Mouse (Mus musculus): ENCODE measurements at regions not wholly inside any gene's neighbourhood (a gene's known extent, or its start where the extent isn't known, plus 50 kb on each side); places are given as distances from the start of the nearest gene placed in this dataset.

DNA sequence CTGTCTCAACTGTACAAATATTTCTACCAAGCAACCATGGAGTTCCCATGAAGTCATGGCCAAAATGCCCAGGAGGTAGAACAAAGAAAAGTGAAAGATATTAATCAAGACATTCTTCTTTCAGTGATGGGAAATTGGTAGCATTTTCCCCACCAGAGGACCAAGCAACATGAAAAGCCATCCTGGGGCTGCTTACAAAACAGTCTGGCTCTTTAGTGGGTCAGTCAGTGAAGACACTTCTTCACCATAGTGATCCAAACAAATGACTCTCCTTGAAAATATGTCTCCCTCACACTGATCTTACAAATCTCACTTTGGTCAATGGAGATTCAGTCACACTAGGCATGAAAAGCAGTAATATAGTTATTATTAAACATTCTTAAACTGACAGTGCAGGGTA lies 299.8 kb upstream of the Gm9747 start:
- DNase-seq: no peak

DNA sequence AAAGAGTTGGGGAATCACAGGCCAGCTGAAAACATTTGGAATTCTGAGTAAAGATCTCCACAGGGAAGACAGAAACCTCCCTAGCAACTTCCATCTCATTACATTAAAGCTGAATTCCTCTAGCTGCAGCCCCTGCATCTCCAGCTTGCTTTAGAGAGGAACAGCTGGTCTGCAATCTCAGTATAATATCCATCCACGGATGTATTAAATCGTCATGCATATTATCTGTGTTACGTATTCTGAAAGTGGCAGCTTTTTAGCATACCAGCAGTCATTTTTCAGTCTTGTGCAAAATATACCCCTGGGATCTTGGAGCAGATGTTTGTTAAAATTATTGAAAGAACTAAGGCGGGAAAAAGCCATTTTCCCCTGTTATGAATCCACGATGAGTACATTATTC lies 287.7 kb upstream of the Gm9747 start:
- no peak for DNase-seq

DNA sequence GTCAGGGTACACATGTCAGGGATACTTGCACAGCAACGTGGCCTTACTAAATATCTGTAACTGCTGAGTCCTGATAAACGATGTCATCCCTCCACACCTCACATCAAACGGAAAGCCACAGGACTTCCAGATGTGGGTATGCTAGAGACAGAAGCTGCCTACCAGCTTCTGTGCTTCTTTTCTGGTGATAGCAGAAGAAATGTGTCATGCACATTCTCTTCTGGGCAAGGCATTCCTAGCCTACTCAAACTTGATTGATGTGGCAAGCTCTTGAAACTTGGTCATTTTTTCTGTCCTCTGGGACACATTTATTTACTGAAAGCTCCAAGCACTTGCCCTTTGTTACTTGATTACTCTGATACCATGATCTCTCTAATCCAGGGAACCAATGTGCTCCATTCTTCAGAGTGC lies 282.8 kb upstream of the Gm9747 start:
- DNase-seq: no peak

DNA sequence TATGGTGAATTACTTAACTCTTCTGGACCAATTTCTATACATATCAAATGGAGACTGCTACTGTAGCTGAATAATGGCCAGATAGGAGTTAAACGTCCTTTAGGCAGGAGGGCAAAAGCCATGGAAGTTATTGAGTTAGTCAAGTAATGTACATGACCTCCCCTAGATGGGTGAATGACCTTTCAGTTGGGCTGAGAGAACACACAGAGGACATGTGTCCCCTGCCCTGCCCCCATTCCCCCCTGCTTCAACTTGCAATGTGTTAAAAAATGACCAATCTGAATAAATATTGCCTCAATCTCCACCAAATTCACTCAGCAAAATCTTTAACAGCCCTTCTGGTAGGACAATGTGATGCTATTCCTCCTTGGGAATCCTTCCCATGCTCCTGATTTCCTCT lies 282.1 kb upstream of the Gm9747 start:
- DNase-seq: no peak

DNA sequence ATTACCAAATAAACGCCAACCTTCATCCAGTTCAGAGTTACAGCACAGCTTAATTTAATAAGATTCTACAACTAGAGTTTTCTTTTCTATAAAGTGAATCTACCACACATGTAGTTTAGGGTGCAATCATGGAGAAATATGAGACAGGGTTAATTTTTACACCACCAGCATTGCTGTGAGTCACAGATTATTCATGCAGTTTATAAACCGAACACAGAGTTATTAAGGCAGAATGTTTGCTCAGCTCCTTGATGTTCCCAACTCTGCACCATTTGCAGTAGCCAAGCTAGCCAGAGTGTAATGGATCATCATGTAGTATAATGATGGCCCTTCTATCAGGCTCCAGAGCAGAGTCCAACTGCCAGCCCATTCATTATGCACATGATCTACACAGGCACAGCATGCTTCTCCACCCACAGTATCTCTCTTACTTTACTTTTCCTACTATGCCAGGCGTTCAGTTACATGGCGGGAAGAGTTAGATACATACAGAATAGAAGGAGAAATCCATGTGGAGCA lies 281.4 kb upstream of the Gm9747 start:
- no peak for DNase-seq

DNA sequence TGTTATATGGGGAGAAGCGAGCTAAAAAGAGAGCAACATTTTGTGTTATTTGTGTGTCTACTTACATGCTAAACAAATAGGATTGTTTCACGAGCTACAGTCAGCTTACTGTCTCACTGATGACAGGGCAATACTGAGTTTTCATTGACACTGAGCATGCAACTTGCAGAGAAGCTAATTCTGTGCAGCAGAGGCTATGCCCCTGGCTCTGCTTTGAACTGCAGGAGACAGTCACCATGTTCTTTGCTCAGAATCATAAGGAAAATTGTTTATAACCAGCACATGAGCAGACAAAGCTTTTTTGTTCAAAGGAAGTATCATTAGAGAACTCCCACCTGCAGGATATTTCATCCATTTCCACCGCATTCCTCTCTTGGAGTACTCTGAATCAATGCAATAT lies 280.8 kb upstream of the Gm9747 start:
- DNase-seq: no peak

DNA sequence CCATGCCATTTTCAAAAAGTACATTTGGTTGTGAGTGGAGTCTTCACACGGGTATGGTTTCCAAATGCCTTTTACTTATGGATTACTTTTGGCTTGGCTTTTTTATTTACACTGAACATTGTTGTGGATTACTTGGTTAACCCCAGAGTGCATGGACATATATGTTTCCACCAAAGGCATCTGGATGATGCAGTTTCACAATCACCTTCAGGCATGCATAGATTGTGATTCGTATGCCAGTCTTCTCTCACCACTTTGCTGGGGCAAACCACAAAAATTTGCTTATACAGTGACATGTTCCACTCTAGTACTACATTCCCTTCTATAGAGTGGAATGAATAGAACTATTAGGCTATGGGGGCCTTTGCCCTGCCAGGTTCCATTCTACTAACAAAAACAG lies 278.4 kb upstream of the Gm9747 start:
- no peak for DNase-seq

DNA sequence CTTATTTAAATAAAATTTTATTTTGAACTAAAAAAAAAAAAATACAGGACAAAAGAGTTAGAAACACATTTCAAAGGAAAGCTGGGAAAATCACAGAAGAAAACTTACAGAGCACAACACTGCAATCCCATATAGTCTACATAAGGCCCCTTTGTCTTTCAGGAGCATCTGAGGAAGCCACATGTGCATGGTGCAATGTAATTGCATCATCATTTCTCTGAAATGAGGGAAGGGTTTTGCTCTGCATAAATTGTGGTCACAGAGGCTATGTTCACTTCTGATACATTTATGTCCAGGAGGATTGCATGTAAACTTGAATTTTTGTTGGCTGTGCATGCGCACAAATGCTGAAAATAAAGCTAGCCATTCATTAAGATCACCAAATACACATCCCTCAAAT lies 265.9 kb upstream of the Gm9747 start:
- DNase-seq: no peak

DNA sequence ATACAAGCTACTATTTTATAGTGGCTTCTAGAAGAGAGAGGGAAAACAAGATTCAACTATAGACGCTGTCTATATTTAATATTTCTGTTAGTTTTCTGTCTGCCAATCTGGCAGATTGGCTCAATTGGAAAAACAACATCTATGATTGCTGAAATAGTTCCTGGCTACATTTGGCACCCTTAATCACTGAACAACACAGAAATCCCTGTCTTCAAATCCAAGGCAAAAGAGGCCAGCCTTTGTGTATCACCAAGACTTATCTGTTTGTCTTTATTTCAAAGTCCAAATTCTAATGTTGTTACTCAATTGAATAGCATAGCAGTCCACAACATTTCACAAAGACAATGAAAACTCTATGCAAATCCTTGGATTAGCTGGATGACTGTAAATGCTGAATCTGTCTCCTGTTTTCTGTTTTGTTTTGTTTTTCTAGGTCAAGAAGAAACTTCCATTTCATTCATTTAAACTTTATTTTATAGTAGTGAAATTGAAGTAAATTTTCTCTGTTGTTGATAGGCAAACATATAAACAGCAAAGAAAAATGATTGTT lies 265.1 kb upstream of the Gm9747 start:
- DNase-seq: no peak

DNA sequence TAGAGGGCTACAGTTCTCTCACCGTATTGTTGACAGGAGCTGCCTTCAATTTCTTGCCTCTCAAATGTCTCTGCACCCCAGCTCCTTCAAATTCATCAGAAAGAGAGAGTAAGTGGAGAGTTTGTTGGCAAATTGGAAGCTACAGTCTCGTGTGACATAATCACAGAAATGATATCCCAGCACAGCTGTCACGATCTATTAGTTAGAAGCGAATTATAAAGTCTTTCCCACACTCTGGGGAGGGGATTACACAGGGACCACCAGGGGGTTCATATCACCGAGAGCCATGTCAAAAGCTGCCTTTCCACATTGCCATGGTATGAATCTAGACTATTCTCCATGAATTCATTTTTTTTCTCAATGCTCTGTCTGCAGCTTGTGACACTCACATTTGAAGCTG lies 260.3 kb upstream of the Gm9747 start:
- no peak for DNase-seq

DNA sequence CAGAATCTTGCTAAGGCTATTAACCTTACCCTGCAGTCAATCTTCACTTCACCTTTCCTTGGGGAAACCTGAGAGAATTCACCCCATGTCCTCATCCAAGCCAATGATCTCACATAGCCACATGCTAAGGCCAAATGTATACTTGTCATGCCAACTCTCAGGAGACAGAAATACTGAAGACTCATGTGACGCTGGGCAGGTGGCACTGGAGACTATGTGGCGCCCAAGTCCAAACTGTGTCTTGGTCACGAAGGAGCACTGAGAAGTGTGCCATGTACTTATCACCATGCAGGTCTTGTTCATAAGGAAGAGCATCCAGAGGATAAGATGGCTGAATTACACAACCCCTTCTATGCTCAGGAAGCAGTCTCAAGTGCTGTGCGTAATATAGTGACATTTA lies 259.4 kb upstream of the Gm9747 start:
- no peak for DNase-seq

DNA sequence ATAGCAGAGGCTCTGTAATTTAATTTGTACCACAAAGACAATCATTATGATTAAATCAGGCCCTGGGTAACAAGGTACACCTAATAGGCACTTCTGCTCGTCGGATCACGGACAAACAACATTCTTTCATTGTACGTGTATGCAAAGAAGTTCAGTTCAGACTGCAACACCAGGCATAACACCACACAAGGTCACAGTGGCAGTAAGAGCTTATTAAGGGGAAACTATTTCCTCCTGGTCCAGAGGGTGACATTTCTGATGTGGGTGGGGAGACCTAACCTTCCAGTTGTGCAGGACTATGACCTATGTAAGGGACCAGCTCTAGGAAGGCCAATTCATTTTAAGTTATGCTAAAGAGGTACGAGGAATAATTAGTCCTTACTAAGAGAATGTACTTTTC lies 225.0 kb upstream of the Gm9747 start:
- no peak for DNase-seq

DNA sequence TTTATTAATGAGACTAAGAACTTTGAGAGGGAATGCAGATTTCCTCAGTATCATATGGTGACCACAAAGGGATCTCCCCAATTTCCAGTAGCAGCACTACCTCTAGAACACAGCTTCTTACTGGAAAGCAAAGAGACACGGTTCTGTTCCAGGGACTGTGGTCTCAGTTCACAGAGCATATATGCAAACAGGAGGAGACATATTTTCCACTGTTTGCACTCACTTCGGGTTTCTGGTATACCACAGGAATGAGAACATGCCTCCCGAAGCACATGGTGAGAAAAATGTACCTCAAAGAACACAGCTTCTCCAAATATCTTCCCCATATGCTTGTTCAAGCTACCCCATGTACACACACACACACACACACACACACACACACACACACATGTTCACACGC lies 224.1 kb upstream of the Gm9747 start:
- DNase-seq: no peak

DNA sequence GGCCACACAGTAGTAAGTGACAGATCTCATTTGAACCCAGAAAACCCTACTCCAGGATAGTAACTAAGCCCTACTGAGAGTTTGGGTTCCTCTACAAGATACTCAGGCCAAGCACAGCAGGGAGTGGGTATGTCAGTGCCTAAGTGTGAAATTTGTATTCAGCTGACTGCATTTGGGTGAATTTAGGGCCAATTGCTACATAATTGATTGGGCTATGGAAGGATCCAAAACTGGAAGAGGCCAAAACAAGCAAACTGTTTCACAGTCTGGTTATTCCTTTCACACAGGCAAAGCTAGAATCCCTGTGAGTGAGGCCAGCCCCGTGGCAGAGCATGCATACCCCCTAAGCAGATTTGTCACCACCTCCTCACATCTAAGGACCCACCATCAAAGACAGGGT lies 221.9 kb upstream of the Gm9747 start:
- DNase-seq: no peak

DNA sequence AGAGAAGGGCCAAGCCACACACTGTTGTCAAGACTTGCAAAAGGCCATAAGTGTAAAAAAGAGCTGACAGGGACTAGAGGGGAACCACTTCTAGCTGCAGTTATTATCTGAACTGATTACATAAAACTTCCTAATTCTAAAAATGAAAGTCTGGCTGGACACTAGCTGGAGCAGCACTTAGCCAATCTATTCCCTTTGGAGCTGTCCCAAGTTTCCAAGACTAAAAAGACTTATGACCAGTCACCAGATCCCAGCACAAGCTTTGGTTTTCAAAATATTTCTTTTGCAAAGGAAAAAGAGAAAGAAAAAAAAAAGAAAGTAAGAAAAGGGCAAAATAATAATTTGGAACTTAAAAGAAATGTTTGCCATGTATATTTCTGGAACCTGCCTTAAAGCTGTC lies 217.6 kb upstream of the Gm9747 start:
- DNase-seq: peak in 1 of 2 experiments; percentile 6

DNA sequence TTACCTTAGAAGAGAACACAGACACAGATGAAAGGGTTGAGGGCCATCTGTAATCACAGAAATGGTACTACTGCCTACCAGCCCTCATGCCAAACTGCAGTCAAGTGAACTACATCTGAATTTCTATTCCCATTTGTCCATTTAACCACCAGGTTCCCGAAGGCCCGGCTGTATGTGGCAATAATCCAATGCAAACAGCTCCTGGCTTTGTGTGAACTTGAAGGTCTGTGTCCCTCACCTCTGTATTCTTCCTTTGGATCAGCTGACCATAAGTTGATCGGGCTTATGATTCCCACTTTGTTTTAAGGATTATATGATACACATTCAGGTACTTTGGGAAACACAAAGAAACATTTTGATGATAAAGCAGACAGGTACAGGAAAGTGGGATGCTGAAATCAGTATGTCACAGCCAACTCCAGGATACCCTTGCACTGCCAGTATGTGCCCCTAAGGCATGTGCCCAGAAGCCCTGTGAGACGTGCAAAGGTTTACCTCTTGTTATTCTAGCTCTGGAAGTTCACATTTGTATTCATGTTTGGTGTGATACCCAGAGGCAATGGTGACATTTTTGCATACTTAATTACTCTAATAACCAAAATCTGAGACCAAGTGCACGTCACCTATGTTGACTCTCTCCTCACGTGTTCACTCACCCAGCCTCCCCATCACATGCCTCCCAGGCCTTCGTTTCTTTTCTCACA lies 214.1 kb upstream of the Gm9747 start:
- DNase-seq: no peak

DNA sequence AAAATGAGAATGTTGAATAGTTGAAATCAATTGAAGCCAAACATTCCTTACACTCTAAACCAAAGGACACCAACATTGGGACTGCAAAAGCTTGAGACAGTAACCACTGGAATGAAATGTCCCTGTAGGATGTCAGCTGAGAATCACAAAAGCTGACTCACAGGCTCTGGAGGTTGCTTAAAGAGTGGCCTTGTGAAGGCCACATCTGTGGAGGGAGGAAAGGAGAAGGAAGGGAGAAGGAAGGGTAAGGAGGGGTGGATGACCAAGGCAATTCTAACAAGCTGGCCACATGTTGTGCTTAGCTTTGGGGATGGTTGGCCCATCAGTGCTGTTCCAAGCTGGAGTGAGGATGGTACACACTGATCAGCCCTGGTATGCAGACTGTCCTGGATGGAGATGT lies 205.2 kb upstream of the Gm9747 start:
- DNase-seq: no peak

DNA sequence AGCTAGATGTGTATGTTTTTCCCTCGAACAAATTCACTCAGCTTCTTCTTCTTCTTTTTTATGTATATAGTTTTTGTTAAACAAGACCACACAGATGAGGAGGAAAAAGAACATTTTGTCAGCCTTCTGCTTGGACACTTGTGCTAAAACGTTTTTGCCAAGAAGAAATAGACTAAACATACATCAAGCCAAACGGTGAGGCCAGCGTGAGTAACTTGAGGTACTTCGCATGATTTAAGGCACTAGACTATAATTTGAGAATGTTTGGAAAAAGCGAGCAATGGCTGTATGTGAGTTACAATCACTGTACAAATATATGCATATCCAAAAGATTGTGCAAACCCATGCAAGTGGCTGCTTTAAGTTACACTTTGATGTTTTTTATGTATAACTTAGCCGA lies 201.8 kb upstream of the Gm9747 start:
- DNase-seq: no peak

DNA sequence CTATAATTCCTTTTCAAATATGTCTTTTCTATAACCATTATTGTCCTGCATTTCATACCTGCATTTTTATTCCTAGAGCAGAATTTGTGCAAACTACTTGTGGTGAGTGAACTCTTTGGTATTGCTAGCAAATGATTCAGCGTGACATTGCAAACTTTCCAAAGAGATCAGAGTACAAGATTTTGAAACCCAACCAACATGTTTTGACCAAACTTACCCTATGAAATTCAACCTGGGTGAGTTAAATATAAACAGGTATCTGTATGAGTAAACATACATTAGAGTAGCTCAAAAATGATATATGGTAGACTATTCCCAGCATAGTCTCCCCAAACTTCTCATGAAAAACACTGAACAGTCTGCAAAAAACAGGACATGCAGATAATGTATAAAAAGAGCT lies 200.5 kb upstream of the Gm9747 start:
- DNase-seq: no peak

DNA sequence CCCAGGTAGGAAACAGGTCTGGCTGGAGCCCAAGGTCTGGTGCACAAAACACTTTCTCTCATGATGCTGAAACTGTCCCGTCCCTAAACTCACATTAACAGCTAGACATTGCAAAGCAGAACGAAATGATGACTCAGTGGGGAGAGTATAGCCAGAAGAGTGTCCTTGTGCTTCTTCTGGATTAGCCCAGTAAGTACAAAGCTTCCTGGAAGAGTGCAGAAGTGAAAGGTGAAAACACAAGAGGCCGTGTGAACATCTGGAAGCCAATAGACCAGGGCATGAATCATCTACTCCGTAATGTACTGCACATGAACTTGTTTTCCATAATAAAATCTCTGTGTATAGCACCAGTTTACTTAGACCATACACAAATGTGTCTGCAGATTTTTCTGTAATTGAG lies 194.7 kb upstream of the Gm9747 start:
- DNase-seq: peak in 1 of 2 experiments; percentile 10

DNA sequence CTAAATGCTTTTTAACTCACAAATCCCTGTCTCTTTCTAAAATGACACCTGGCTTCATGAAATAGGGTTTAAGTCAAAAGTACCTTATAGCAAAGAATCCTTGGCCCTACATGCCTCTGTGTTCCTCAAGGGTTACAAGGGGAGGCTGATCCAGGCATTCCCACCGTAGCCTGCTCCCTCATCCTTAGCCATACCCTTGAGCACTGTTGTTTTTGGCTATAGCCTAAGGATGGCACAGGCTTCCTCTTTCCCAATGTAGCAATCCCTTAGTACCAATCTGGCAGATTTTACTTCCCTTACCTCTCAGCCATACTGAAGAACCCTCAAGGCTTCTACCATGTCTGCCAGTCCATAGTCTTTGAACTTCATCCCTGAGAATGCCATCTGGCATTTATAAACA lies 194.2 kb upstream of the Gm9747 start:
- no peak for DNase-seq

DNA sequence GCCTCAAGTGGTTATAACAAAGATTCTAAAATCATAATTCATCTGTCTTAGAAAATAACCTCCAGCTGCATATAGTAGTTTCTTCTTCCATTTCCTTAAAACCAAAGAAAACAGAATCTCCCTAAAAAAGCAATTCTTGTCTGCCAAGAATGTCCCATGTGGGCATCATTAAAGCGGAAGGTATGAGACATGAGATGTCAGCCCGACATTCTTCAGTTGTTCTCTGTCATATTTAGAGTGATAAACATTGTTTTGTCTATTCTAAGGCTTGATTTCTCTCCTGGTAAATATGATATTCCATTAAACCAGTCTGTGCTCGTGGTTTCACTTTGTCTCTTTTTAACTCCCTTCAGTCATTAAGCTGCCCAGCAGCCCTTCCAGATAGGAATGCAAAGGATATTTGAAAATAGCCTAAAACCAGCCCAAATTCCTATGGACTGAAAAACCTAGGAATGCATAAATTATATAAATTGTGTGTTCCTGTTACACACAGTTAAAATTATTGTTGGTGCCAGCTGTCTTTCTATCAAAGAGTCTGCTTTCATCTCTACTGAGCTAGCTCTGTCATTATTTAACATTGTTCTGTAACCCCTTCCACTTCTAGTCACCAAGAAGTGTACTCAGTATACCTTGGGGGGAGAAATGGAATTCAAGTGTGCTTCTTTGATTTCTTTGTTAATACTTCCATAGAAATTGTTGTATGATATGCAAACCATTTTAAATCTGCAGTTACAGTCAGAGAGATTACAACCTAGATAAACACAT lies 191.4 kb upstream of the Gm9747 start:
- DNase-seq: no peak

DNA sequence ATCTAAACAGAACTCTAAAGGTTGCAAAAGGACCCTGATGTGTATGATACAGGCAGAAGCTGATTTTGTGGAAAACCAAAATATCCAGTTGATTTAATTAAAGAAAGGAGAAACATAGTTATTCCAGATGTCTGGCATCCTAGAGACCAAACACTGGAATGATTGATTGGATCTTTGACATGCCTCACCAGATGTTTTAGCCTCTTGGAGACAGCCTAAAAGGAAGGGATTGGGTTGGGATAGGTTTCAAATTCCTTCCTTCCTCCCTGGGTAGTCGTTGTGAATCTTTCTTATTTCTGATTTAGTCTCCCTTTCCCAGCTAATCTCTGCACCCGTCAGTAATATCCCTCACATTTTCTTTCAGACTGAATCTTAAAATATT lies 190.9 kb upstream of the Gm9747 start:
- no peak for DNase-seq

DNA sequence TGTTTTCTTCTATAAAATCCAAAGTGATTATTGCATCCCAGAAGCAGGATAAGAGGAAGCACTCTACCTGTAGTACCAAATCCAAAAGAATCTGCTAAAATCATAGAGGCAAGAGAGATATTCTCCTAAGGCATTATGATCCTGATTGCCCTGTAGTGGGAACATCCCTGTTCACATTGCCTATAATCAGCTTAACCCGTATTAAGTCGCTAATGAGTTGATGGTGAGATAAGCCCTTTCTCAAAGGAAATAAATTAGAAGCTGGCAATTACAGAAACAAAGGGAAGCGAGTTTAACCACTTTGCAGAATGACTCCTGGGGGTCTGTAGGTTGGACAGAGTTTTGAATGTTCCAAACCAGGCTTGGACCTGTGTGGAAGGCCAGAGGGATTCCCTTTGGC lies 190.4 kb upstream of the Gm9747 start:
- DNase-seq: no peak
